Mouse (Mus musculus) hindbrain, embryonic 12.5 days (tissue): ENCODE results near the gene Pnpla5. TPM values are rescaled to one million over a fixed set of nuclear protein-coding genes. Genes with fewer than 3 reads are reported as not detected.
"Not testable (repeated sequence)": the region's sequence is repeated elsewhere in the genome, so short reads cannot be mapped to it uniquely, and the experiment has no call there.

Experiments used
- ATAC-seq: fragments of 200-750 bp; cut with Nextera tagmentation; 2 replicates; pipeline ENCODE4 v1.8.0; 2017; ENCODE audit warnings: moderate TSS enrichment; ENCODE audit not compliant: low FRiP score
- H3K27ac ChIP-seq: fragments of 300-500 bp; sonication (generic); 2 replicates; pipeline ENCODE4 v1.5.1; 2016; ENCODE audit warnings: mild to moderate bottlenecking
- H3K27me3 ChIP-seq: fragments of 300-500 bp; sonication (generic); 2 replicates; pipeline ENCODE4 v1.6.1; 2016; ENCODE audit warnings: mild to moderate bottlenecking
- H3K36me3 ChIP-seq: fragments of 300-500 bp; sonication (generic); 2 replicates; pipeline ENCODE4 v1.6.1; 2016; ENCODE audit warnings: mild to moderate bottlenecking
- H3K4me1 ChIP-seq: fragments of 300-500 bp; sonication (generic); 2 replicates; pipeline ENCODE4 v1.6.1; 2016
- H3K4me2 ChIP-seq: fragments of 300-500 bp; sonication (generic); replicated peaks from 2 replicates; pipeline ENCODE4 v1.6.1; 2016; ENCODE audit warnings: mild to moderate bottlenecking
- H3K4me3 ChIP-seq: fragments of 300-500 bp; sonication (generic); 2 replicates; pipeline ENCODE4 v1.5.1; 2016; ENCODE audit warnings: mild to moderate bottlenecking
- H3K9ac ChIP-seq: fragments of 300-500 bp; sonication (generic); 2 replicates; pipeline ENCODE4 v1.6.1; 2016; ENCODE audit warnings: mild to moderate bottlenecking, moderate library complexity
- H3K9me3 ChIP-seq: fragments of 300-500 bp; sonication (generic); replicated peaks from 2 replicates; pipeline ENCODE4 v1.6.1; 2016; ENCODE audit warnings: mild to moderate bottlenecking
- WGBS: fragments of 180-500 bp; shearing (Covaris S2); methylation state at CpG from one replicate; pipeline ENCODE4 v1.1.7; 2016; 5-methylcytosine and 5-hydroxymethylcytosine counted together
- polyA plus RNA-seq: library from polyadenylated mRNA; unstranded; fragments of >200 nt; fragmentation: Nextera tagmentation; extraction: Ambion mirVana; gene quantifications from 2 replicates; pipeline ENCODE4 v1.2.1, GENCODE M21; 2016

The Pnpla5 gene
- polyA plus RNA-seq, 1 experiment from 2014 or later, result not detected

- no peaks in the 10 kb centered on the region for H3K9me3 ChIP-seq
- no peak overlapping the region for H3K27ac ChIP-seq
- H3K4me1 ChIP-seq, result no peaks in the 10 kb centered on the region
- H3K9ac ChIP-seq, result no peak overlapping the region
- 78% methylated on average over 6 of the region's 6 CpGs for WGBS
- H3K27me3 ChIP-seq, result no peaks in the 10 kb centered on the region
- no peak overlapping the region for H3K4me3 ChIP-seq
- no peak for ATAC-seq
- H3K4me2 ChIP-seq, result no peak overlapping the region
- H3K36me3 ChIP-seq, result no peaks in the 10 kb centered on the region
Observed at GRCm38 (mm10) chr15:84113873-84114272, 9.1 kb downstream of the Pnpla5 start.

GRCm38 (mm10) chr15:84108899-84109298 is 14.1 kb downstream of the Pnpla5 start:
- Histone ChIP-seq H3K27ac (no peak overlapping the region), H3K4me2 (no peak overlapping the region), H3K9me3 (no peaks in the 10 kb centered on the region), H3K27me3 (peaks cover 41% of the 10 kb centered on the region), H3K4me3 (no peak overlapping the region), H3K9ac (no peak overlapping the region), H3K4me1 (0 out of 2 replicates have a peak, but pooled peaks cover 11% of the 10 kb centered on the region), H3K36me3 (no peaks in the 10 kb centered on the region)
- no peak for ATAC-seq
- WGBS, result 10% methylated on average over 13 of the region's 13 CpGs

- Histone ChIP-seq H3K4me3 (peak overlapping the region; percentile 51), H3K4me2 (peak overlapping the region; percentile 79), H3K27me3 (peaks cover 42% of the 10 kb centered on the region), H3K9ac (peak overlapping the region; percentile 50), H3K27ac (no peak overlapping the region), H3K36me3 (no peaks in the 10 kb centered on the region), H3K9me3 (no peaks in the 10 kb centered on the region), H3K4me1 (0 out of 2 replicates have a peak, but pooled peaks cover 11% of the 10 kb centered on the region)
- 11% methylated on average over 12 of the region's 12 CpGs for WGBS
- ATAC-seq, result peak; percentile 10; the same call in 1 of the 2 replicates
Observed at GRCm38 (mm10) chr15:84105924-84106500, 17.0 kb downstream of the Pnpla5 start.

GRCm38 (mm10) chr15:84105105-84105923 is 17.7 kb downstream of the Pnpla5 start, which contains the start of gene Sult4a1:
Gene Sult4a1, minus strand, starts transcription at chr15:84105754.
- 2% methylated on average over 77 of the region's 77 CpGs for WGBS

GRCm38 (mm10) chr15:84104626-84105025 is 18.3 kb downstream of the Pnpla5 start:
- peak overlapping the region; percentile 79 for H3K4me2 ChIP-seq
- H3K27ac ChIP-seq, result no peak overlapping the region
- H3K4me3 ChIP-seq, result peak overlapping the region; percentile 51
- H3K4me1 ChIP-seq, result 0 out of 2 replicates have a peak, but pooled peaks cover 11% of the 10 kb centered on the region
- peaks cover 42% of the 10 kb centered on the region for H3K27me3 ChIP-seq
- ATAC-seq, result 0 out of 2 replicates have a peak, but pooled peaks have one; percentile 23
- no peaks in the 10 kb centered on the region for H3K36me3 ChIP-seq
- no peaks in the 10 kb centered on the region for H3K9me3 ChIP-seq
- H3K9ac ChIP-seq, result peak overlapping the region; percentile 50; the same call in 1 of the 2 replicates
- 79% methylated on average over 7 of the region's 7 CpGs for WGBS

More at GRCm38 (mm10) chr15:84105105-84105923, 17.7 kb downstream of the Pnpla5 start, which contains the start of gene Sult4a1:
- Histone ChIP-seq H3K4me1 (0 out of 2 replicates have a peak, but pooled peaks cover 11% of the 10 kb centered on the region), H3K4me2 (peak within 1 kb of the TSS; percentile 79), H3K9me3 (no peaks in the 10 kb centered on the region), H3K27me3 (peaks cover 42% of the 10 kb centered on the region), H3K4me3 (peak within 1 kb of the TSS; percentile 51), H3K27ac (no peak within 1 kb of the TSS), H3K36me3 (no peaks in the 10 kb centered on the region), H3K9ac (peak within 1 kb of the TSS; percentile 50)
- ATAC-seq, result peak; percentile 60

GRCm38 (mm10) chr15:84097536-84097935 is 25.4 kb downstream of the Pnpla5 start:
- WGBS, result 87% methylated on average over 15 of the region's 15 CpGs
- H3K4me2 ChIP-seq, H3K9ac ChIP-seq, H3K36me3 ChIP-seq, H3K9me3 ChIP-seq, H3K4me3 ChIP-seq, ATAC-seq, H3K27ac ChIP-seq, H3K4me1 ChIP-seq, H3K27me3 ChIP-seq: not testable (repeated sequence)

GRCm38 (mm10) chr15:84096051-84096450 is 26.9 kb downstream of the Pnpla5 start:
- no peaks in the 10 kb centered on the region for H3K4me1 ChIP-seq
- H3K9me3 ChIP-seq, result no peaks in the 10 kb centered on the region
- no peak overlapping the region for H3K4me3 ChIP-seq
- no peak for ATAC-seq
- H3K4me2 ChIP-seq, result no peak overlapping the region
- no peaks in the 10 kb centered on the region for H3K36me3 ChIP-seq
- no peak overlapping the region for H3K27ac ChIP-seq
- H3K27me3 ChIP-seq, result no peaks in the 10 kb centered on the region
- H3K9ac ChIP-seq, result no peak overlapping the region
- WGBS, result 90% methylated on average over 8 of the region's 8 CpGs

- H3K9me3 ChIP-seq, result no peaks in the 10 kb centered on the region
- no peak overlapping the region for H3K27ac ChIP-seq
- H3K27me3 ChIP-seq, result no peaks in the 10 kb centered on the region
- H3K36me3 ChIP-seq, result no peaks in the 10 kb centered on the region
- no peak overlapping the region for H3K9ac ChIP-seq
- ATAC-seq, result no peak
- H3K4me2 ChIP-seq, result no peak overlapping the region
- no peaks in the 10 kb centered on the region for H3K4me1 ChIP-seq
- H3K4me3 ChIP-seq, result no peak overlapping the region
- WGBS, result 66% methylated on average over 7 of the region's 7 CpGs
Observed at GRCm38 (mm10) chr15:84094921-84095320, 28.1 kb downstream of the Pnpla5 start.

- H3K9ac ChIP-seq, result no peak overlapping the region
- H3K27ac ChIP-seq, result no peak overlapping the region
- peaks cover 3% of the 10 kb centered on the region; the same call in 1 of the 2 replicates for H3K27me3 ChIP-seq
- H3K36me3 ChIP-seq, result no peaks in the 10 kb centered on the region
- 0 out of 2 replicates have a peak, but pooled peaks cover 3% of the 10 kb centered on the region for H3K4me1 ChIP-seq
- ATAC-seq, result no peak
- 44% methylated on average over 9 of the region's 9 CpGs for WGBS
- H3K9me3 ChIP-seq, result no peaks in the 10 kb centered on the region
- no peak overlapping the region for H3K4me3 ChIP-seq
- H3K4me2 ChIP-seq, result no peak overlapping the region
Observed at GRCm38 (mm10) chr15:84086775-84087174, 36.2 kb downstream of the Pnpla5 start.

- 40% methylated on average over 12 of the region's 12 CpGs for WGBS
- Histone ChIP-seq H3K9ac (no peak overlapping the region), H3K36me3 (no peaks in the 10 kb centered on the region), H3K9me3 (no peaks in the 10 kb centered on the region), H3K27ac (no peak overlapping the region), H3K4me2 (no peak overlapping the region), H3K4me3 (no peak overlapping the region), H3K4me1 (0 out of 2 replicates have a peak, but pooled peaks cover 3% of the 10 kb centered on the region), H3K27me3 (peaks cover 3% of the 10 kb centered on the region; the same call in 1 of the 2 replicates)
- ATAC-seq, result no peak
Observed at GRCm38 (mm10) chr15:84086364-84086763, 36.6 kb downstream of the Pnpla5 start.

- 72% methylated on average over 7 of the region's 7 CpGs for WGBS
- ATAC-seq, result no peak
- no peak overlapping the region for H3K4me2 ChIP-seq
Observed at GRCm38 (mm10) chr15:84080069-84080468, 42.9 kb downstream of the Pnpla5 start.

GRCm38 (mm10) chr15:84079519-84079918 is 43.5 kb downstream of the Pnpla5 start:
- Histone ChIP-seq H3K9ac (no peak overlapping the region), H3K9me3 (no peaks in the 10 kb centered on the region), H3K4me3 (no peak overlapping the region), H3K4me1 (peaks cover 4% of the 10 kb centered on the region; the same call in 1 of the 2 replicates), H3K4me2 (no peak overlapping the region), H3K27ac (no peak overlapping the region), H3K36me3 (peaks cover 6% of the 10 kb centered on the region; the same call in 1 of the 2 replicates), H3K27me3 (peaks cover 5% of the 10 kb centered on the region)
- no peak for ATAC-seq
- WGBS, result 82% methylated on average over 2 of the region's 2 CpGs

More at GRCm38 (mm10) chr15:84080069-84080468, 42.9 kb downstream of the Pnpla5 start:
- Histone ChIP-seq H3K9ac (no peak overlapping the region), H3K9me3 (no peaks in the 10 kb centered on the region), H3K36me3 (peaks cover 6% of the 10 kb centered on the region; the same call in 1 of the 2 replicates), H3K27ac (no peak overlapping the region), H3K4me3 (no peak overlapping the region), H3K27me3 (peaks cover 1% of the 10 kb centered on the region; the same call in 1 of the 2 replicates), H3K4me1 (no peaks in the 10 kb centered on the region)
